Mouse (Mus musculus): Measurements from ENCODE around the gene Nln. TPM values are rescaled to one million over a fixed set of nuclear protein-coding genes. Genes with fewer than 3 reads are reported as not detected.

Gene Nln
- total RNA-seq, 1 experiment: 24.2 TPM

- Histone ChIP-seq H3K4me1 (ENCODE audit: control insufficient read depth in 2 of 2, insufficient read depth in 2 of 2, low read length in 2 of 2, poor library complexity in 1 of 2) (no peaks in the 10 kb centered on the region), H3K9ac (ENCODE audit: insufficient read depth, low read depth, low read length, poor library complexity, severe bottlenecking) (no peak overlapping the region), H3K9me3 (ENCODE audit: control insufficient read depth, insufficient read depth, low read depth, low read length) (no peaks in the 10 kb centered on the region), H3K4me3 (ENCODE audit: insufficient read depth in 1 of 2, low read depth in 1 of 2, low read length in 2 of 2, poor library complexity in 1 of 2, severe bottlenecking in 1 of 2) (no peak overlapping the region), H3K36me3 (ENCODE audit: control insufficient read depth, insufficient read depth, low read length, poor library complexity, severe bottlenecking) (no peaks in the 10 kb centered on the region), H3K27ac (ENCODE audit: insufficient read depth, low read depth, low read length, poor library complexity, severe bottlenecking) (no peak overlapping the region)
- in situ Hi-C loops (cut with MboI; ENCODE audit: low sequenced_read_pairs in 2 of 2, unreplicated experiment in 2 of 2): no loop called here
- TF ChIP-seq HCFC1 (IDR thresholded peaks at IDR 0.05; ENCODE audit: borderline replicate concordance, insufficient read depth, low read length): no peak
- TF ChIP-seq CHD2 (IDR thresholded peaks at IDR 0.05; ENCODE audit: low read depth, low read length): no peak
- no peak for TF ChIP-seq ZNF384 (IDR thresholded peaks at IDR 0.05; ENCODE audit: low read depth, low read length)
- TF ChIP-seq ZC3H11A (IDR thresholded peaks at IDR 0.05; ENCODE audit: borderline replicate concordance, low read depth, low read length): no peak
- no peak for TF ChIP-seq MAFK (IDR thresholded peaks at IDR 0.05; ENCODE audit: insufficient read depth, low read depth, low read length)
- DNase-seq (ENCODE audit: low read depth, low spot score): no peak
Observed at GRCm38 (mm10) chr13:104014038-104014437, 95.4 kb downstream of the Nln start.

GRCm38 (mm10) chr13:104013380-104013779 lies 96.0 kb downstream of the Nln start:
- no peaks in the 10 kb centered on the region for H3K36me3 ChIP-seq (ENCODE audit: control insufficient read depth, insufficient read depth, low read length, poor library complexity, severe bottlenecking)
- no peak for DNase-seq (ENCODE audit: low read depth, low spot score)
- TF ChIP-seq ZC3H11A (IDR thresholded peaks at IDR 0.05; ENCODE audit: borderline replicate concordance, low read depth, low read length) (no peak), MAFK (IDR thresholded peaks at IDR 0.05; ENCODE audit: insufficient read depth, low read depth, low read length) (no peak), CHD2 (IDR thresholded peaks at IDR 0.05; ENCODE audit: low read depth, low read length) (no peak), HCFC1 (IDR thresholded peaks at IDR 0.05; ENCODE audit: borderline replicate concordance, insufficient read depth, low read length) (no peak), ZNF384 (IDR thresholded peaks at IDR 0.05; ENCODE audit: low read depth, low read length) (no peak)

GRCm38 (mm10) chr13:104012214-104012833 lies 97.1 kb downstream of the Nln start:
- TF ChIP-seq ZNF384 (IDR thresholded peaks at IDR 0.05; ENCODE audit: low read depth, low read length) (no peak), MAFK (IDR thresholded peaks at IDR 0.05; ENCODE audit: insufficient read depth, low read depth, low read length) (no peak)
- H3K4me1 ChIP-seq (ENCODE audit: control insufficient read depth in 2 of 2, insufficient read depth in 2 of 2, low read length in 2 of 2, poor library complexity in 1 of 2): no peaks in the 10 kb centered on the region
- H3K4me3 ChIP-seq (ENCODE audit: insufficient read depth in 1 of 2, low read depth in 1 of 2, low read length in 2 of 2, poor library complexity in 1 of 2, severe bottlenecking in 1 of 2): no peak overlapping the region
- in situ Hi-C loops (cut with MboI; ENCODE audit: low sequenced_read_pairs in 2 of 2, unreplicated experiment in 2 of 2): no loop called here
- no peak overlapping the region for H3K9ac ChIP-seq (ENCODE audit: insufficient read depth, low read depth, low read length, poor library complexity, severe bottlenecking)
- H3K27ac ChIP-seq (ENCODE audit: insufficient read depth, low read depth, low read length, poor library complexity, severe bottlenecking): no peak overlapping the region
- H3K36me3 ChIP-seq (ENCODE audit: control insufficient read depth, insufficient read depth, low read length, poor library complexity, severe bottlenecking): no peaks in the 10 kb centered on the region
- no peak for DNase-seq (ENCODE audit: low read depth, low spot score)
- H3K9me3 ChIP-seq (ENCODE audit: control insufficient read depth, insufficient read depth, low read depth, low read length): no peaks in the 10 kb centered on the region

More at GRCm38 (mm10) chr13:104013380-104013779, 96.0 kb downstream of the Nln start:
- Histone ChIP-seq H3K27ac (ENCODE audit: insufficient read depth, low read depth, low read length, poor library complexity, severe bottlenecking) (no peak overlapping the region), H3K4me1 (ENCODE audit: control insufficient read depth in 2 of 2, insufficient read depth in 2 of 2, low read length in 2 of 2, poor library complexity in 1 of 2) (no peaks in the 10 kb centered on the region), H3K4me3 (ENCODE audit: insufficient read depth in 1 of 2, low read depth in 1 of 2, low read length in 2 of 2, poor library complexity in 1 of 2, severe bottlenecking in 1 of 2) (no peak overlapping the region), H3K9me3 (ENCODE audit: control insufficient read depth, insufficient read depth, low read depth, low read length) (no peaks in the 10 kb centered on the region), H3K9ac (ENCODE audit: insufficient read depth, low read depth, low read length, poor library complexity, severe bottlenecking) (no peak overlapping the region)
- in situ Hi-C loops (cut with MboI; ENCODE audit: low sequenced_read_pairs in 2 of 2, unreplicated experiment in 2 of 2): no loop called here

- Histone ChIP-seq H3K4me1 (ENCODE audit: control insufficient read depth in 2 of 2, insufficient read depth in 2 of 2, low read length in 2 of 2, poor library complexity in 1 of 2) (no peaks in the 10 kb centered on the region), H3K36me3 (ENCODE audit: control insufficient read depth, insufficient read depth, low read length, poor library complexity, severe bottlenecking) (no peaks in the 10 kb centered on the region), H3K27ac (ENCODE audit: insufficient read depth, low read depth, low read length, poor library complexity, severe bottlenecking) (no peak overlapping the region), H3K9ac (ENCODE audit: insufficient read depth, low read depth, low read length, poor library complexity, severe bottlenecking) (no peak overlapping the region), H3K9me3 (ENCODE audit: control insufficient read depth, insufficient read depth, low read depth, low read length) (no peaks in the 10 kb centered on the region), H3K4me3 (ENCODE audit: insufficient read depth in 1 of 2, low read depth in 1 of 2, low read length in 2 of 2, poor library complexity in 1 of 2, severe bottlenecking in 1 of 2) (no peak overlapping the region)
- TF ChIP-seq HCFC1 (IDR thresholded peaks at IDR 0.05; ENCODE audit: borderline replicate concordance, insufficient read depth, low read length) (no peak), ZC3H11A (IDR thresholded peaks at IDR 0.05; ENCODE audit: borderline replicate concordance, low read depth, low read length) (no peak), MAFK (IDR thresholded peaks at IDR 0.05; ENCODE audit: insufficient read depth, low read depth, low read length) (no peak), ZNF384 (IDR thresholded peaks at IDR 0.05; ENCODE audit: low read depth, low read length) (no peak), CHD2 (IDR thresholded peaks at IDR 0.05; ENCODE audit: low read depth, low read length) (no peak)
- in situ Hi-C loops (cut with MboI; ENCODE audit: low sequenced_read_pairs in 2 of 2, unreplicated experiment in 2 of 2): no loop called here
- DNase-seq (ENCODE audit: low read depth, low spot score): no peak
Observed at GRCm38 (mm10) chr13:104011289-104011688, 98.1 kb downstream of the Nln start.
